Mouse (Mus musculus) brain, embryonic 14.5 days (tissue): Measurements from ENCODE around the gene Shb. TPM values are rescaled to one million over a fixed set of nuclear protein-coding genes. Genes with fewer than 3 reads are reported as not detected.

Experiments used
- DNase-seq: peaks from one replicate; pipeline ENCODE4 v3.0.0-alpha.2; 2011; ENCODE audit warnings: low read depth
- CTCF ChIP-seq: fragments of 200-500 bp; IDR thresholded peaks from 2 replicates; pipeline ENCODE4 v1.5.1; 2012; ENCODE audit warnings: inconsistent platforms, mild to moderate bottlenecking, moderate library complexity, borderline replicate concordance; ENCODE audit not compliant: insufficient read depth, insufficient read length; ENCODE audit errors: extremely low read depth
- POLR2A ChIP-seq: fragments of 200-500 bp; IDR thresholded peaks from 2 replicates; pipeline ENCODE4 v1.6.1; 2012; ENCODE audit warnings: mild to moderate bottlenecking, inconsistent platforms, borderline replicate concordance; ENCODE audit not compliant: poor library complexity, insufficient read depth, insufficient read length, severe bottlenecking; ENCODE audit errors: extremely low read depth
- polyA plus RNA-seq: library from polyadenylated mRNA; depleted of rRNA; stranded (reverse); fragments of >200 nt; gene quantifications from 2 replicates; pipeline ENCODE4 v1.2.3, GENCODE M21; 2012

The Shb gene
- polyA plus RNA-seq, 1 experiment: 36.4 TPM

- DNase-seq: no peak
- TF ChIP-seq CTCF (no peak), POLR2A (no peak)
These were observed 5.3 kb downstream of the Shb start for GRCm38 (mm10) chr4:45526846-45527561.

GRCm38 (mm10) chr4:45526175-45526574 lies 6.1 kb downstream of the Shb start:
- DNase-seq: no peak
- TF ChIP-seq CTCF: no peak
- no peak for TF ChIP-seq POLR2A

- no peak for DNase-seq
- TF ChIP-seq POLR2A (no peak), CTCF (no peak)
These were observed 6.7 kb downstream of the Shb start for GRCm38 (mm10) chr4:45525541-45525940.

- TF ChIP-seq POLR2A: no peak
- no peak for TF ChIP-seq CTCF
- DNase-seq: no peak
These were observed 7.7 kb downstream of the Shb start for GRCm38 (mm10) chr4:45524602-45525001.

- TF ChIP-seq POLR2A (no peak), CTCF (no peak)
- DNase-seq: no peak
These were observed 8.9 kb downstream of the Shb start for GRCm38 (mm10) chr4:45523360-45523759.

- no peak for TF ChIP-seq POLR2A
- no peak for TF ChIP-seq CTCF
- DNase-seq: no peak
These were observed 9.3 kb downstream of the Shb start for GRCm38 (mm10) chr4:45522956-45523355.

- no peak for DNase-seq
These were observed 9.7 kb downstream of the Shb start for GRCm38 (mm10) chr4:45522583-45522900.

GRCm38 (mm10) chr4:45521705-45522582 lies 10.3 kb downstream of the Shb start:
- DNase-seq: no peak
- TF ChIP-seq POLR2A (no peak), CTCF (no peak)

More at GRCm38 (mm10) chr4:45522583-45522900, 9.7 kb downstream of the Shb start:
- TF ChIP-seq CTCF (no peak), POLR2A (no peak)

GRCm38 (mm10) chr4:45520375-45520774 lies 11.9 kb downstream of the Shb start:
- no peak for DNase-seq
- TF ChIP-seq POLR2A (no peak), CTCF (no peak)

GRCm38 (mm10) chr4:45517399-45517798 lies 14.9 kb downstream of the Shb start:
- TF ChIP-seq CTCF (no peak), POLR2A (no peak)
- DNase-seq: no peak

GRCm38 (mm10) chr4:45515894-45516293 lies 16.4 kb downstream of the Shb start:
- no peak for DNase-seq
- no peak for TF ChIP-seq POLR2A
- no peak for TF ChIP-seq CTCF
